Mouse (Mus musculus) adrenal gland, adult 18-20 months (tissue): ENCODE results near the gene Tbc1d2. TPM values are rescaled to one million over a fixed set of nuclear protein-coding genes. Genes with fewer than 3 reads are reported as not detected.
A peak's percentile ranks its signal among the peaks of the same experiment; 100 is the strongest.

ENCODE experiments used
- DNase-seq, 2 experiments: peaks; one replicate each; pipeline ENCODE4 v3.0.0; 2021 to 2022; ENCODE audit warnings: low spot score in 2 of 2
- long read RNA-seq, 2 experiments: library from polyadenylated mRNA; stranded (forward); transcript quantifications; one replicate each; pipeline ENCODE4 v2.0.0; 2021
- total RNA-seq, 2 experiments: library from RNA; stranded (reverse); gene quantifications; 1 replicate in 1 of 2; 2 replicates in 1 of 2; pipeline ENCODE4 v1.2.3; 2021

Tbc1d2 gene
- total RNA-seq, result 1 to 10 TPM; 1.4 to 3.3 TPM
- long read RNA-seq, experiment 1, full-length matches to known transcripts, result 4 of 6 reads
- long read RNA-seq, experiment 1, partial matches to known transcripts, result 1 of 6 reads
- long read RNA-seq, experiment 1, other reads (novel, unspliced or antisense), result 1 of 6 reads
- long read RNA-seq, experiment 2, full-length matches to known transcripts, result 3 of 9 reads
- long read RNA-seq, experiment 2, partial matches to known transcripts, result 3 of 9 reads
- long read RNA-seq, experiment 2, other reads (novel, unspliced or antisense), result 3 of 9 reads

- DNase-seq, result peak; percentile 95 to 96
Observed at GRCm38 (mm10) chr4:46650086-46650753, at the start of gene Tbc1d2. Tbc1d2 (minus strand) TSS chr4:46650209.

- no peak for DNase-seq
Observed at GRCm38 (mm10) chr4:46696467-46696866, 46.5 kb upstream of the Tbc1d2 start.

GRCm38 (mm10) chr4:46690565-46690964, 40.6 kb upstream of the Tbc1d2 start:
- no peak for DNase-seq

GRCm38 (mm10) chr4:46690023-46690420, 40.0 kb upstream of the Tbc1d2 start:
- DNase-seq, result no peak

GRCm38 (mm10) chr4:46689397-46690022, 39.5 kb upstream of the Tbc1d2 start:
- DNase-seq, result peak; percentile 66 to 75

GRCm38 (mm10) chr4:46688213-46688832, 38.3 kb upstream of the Tbc1d2 start:
- DNase-seq, result no peak

GRCm38 (mm10) chr4:46684160-46684559, 34.2 kb upstream of the Tbc1d2 start:
- DNase-seq, result no peak

- DNase-seq, result no peak
Observed at GRCm38 (mm10) chr4:46676646-46677045, 26.6 kb upstream of the Tbc1d2 start.

- DNase-seq, result no peak
Observed at GRCm38 (mm10) chr4:46675992-46676391, 26.0 kb upstream of the Tbc1d2 start.

GRCm38 (mm10) chr4:46675272-46675785, 25.3 kb upstream of the Tbc1d2 start:
- DNase-seq, result no peak

GRCm38 (mm10) chr4:46668620-46669019, 18.6 kb upstream of the Tbc1d2 start:
- no peak for DNase-seq

GRCm38 (mm10) chr4:46666420-46666819, 16.4 kb upstream of the Tbc1d2 start:
- DNase-seq, result no peak

GRCm38 (mm10) chr4:46665371-46665774, 15.4 kb upstream of the Tbc1d2 start:
- no peak for DNase-seq

- peak; percentile 54 to 66 for DNase-seq
Observed at GRCm38 (mm10) chr4:46664123-46665009, 14.4 kb upstream of the Tbc1d2 start.

GRCm38 (mm10) chr4:46661433-46661832, 11.4 kb upstream of the Tbc1d2 start:
- DNase-seq, result no peak

- DNase-seq, result no peak
Observed at GRCm38 (mm10) chr4:46658946-46659345, 8.9 kb upstream of the Tbc1d2 start.

- DNase-seq, result peak; percentile 64 to 78
Observed at GRCm38 (mm10) chr4:46657116-46657515, 7.1 kb upstream of the Tbc1d2 start.

GRCm38 (mm10) chr4:46655956-46656355, 5.9 kb upstream of the Tbc1d2 start:
- DNase-seq, result no peak

GRCm38 (mm10) chr4:46655298-46655697, 5.3 kb upstream of the Tbc1d2 start:
- DNase-seq, result no peak

GRCm38 (mm10) chr4:46649161-46649560, 848 bp downstream of the Tbc1d2 start:
- DNase-seq, result no peak
